Mouse (Mus musculus): Measurements from ENCODE around the gene Vwc2. TPM values are rescaled to one million over a fixed set of nuclear protein-coding genes. Genes with fewer than 3 reads are reported as not detected.

Gene Vwc2
- polyA plus RNA-seq (2012; rRNA removed): 0.23 and 0.45 TPM in 2 replicates

DNA sequence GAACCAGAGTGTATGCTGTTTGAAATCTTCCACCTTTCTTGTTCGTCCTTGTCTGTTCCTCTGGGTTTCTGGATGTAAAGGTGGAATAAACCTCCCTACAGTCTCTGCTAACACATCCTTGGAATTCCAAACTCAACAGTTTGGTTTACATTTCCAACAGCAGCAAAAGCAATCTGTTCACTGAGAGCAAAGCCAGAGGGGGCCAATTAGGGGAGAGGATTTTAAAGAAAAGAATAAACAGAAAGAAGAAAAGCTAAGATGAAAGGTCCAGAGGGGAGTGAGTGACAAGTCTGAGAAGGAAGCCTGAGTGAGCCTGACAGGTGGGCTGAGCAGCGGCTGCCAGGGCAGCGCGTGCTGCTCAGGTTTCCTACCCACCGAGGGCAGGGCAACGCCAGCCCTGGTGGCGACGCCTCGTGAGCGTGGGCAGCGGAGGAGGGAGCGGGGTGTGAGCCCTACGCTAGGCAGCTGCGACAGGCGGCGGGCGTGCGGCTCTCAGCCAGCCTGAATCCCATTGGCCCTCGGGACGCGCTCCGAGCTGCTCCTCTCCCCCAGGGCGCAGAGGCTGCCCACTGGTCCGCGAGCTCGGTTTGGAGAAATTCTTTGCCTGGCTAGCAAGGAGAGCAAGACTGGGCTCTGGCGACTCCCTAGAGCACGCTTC lies at the start of gene Vwc2:
Gene Vwc2, plus strand, starts transcription at position 648 of the 658 bp plus-strand sequence.

Data from colon, adult 2 months (tissue).